Mouse (Mus musculus) intestine, embryonic 14.5 days (tissue): ENCODE data around the gene Uggt1. TPM values are rescaled to one million over a fixed set of nuclear protein-coding genes. Genes with fewer than 3 reads are reported as not detected.

Source experiments
- microRNA-seq: library from miRNA; unstranded; fragments of <30 nt; microRNA quantifications from one replicate; pipeline ENCODE4, GENCODE M21; 2016
- polyA plus RNA-seq: library from polyadenylated mRNA; unstranded; fragments of >200 nt; fragmentation: Nextera tagmentation; extraction: Ambion mirVana; gene quantifications from 2 replicates; pipeline ENCODE4 v1.2.1, GENCODE M21; 2014

The Uggt1 gene
- polyA plus RNA-seq, 1 experiment from 2014 or later, result 71.5 TPM

Small RNAs within 50 kb of the gene (microRNA-seq; reads per million reads assigned to microRNA genes)
- gene Mir6897, result 2.2 reads per million, percentile 24 among the genes with 10 or more reads in this experiment

Other genes with a start within 250 kb of the Uggt1 start
- 8.3 and 8.5 TPM in 2 replicates for gene Hs6st1, start 176.3 kb downstream of the Uggt1 start, polyA plus RNA-seq
- 13.4 and 16.2 TPM in 2 replicates for gene Neurl3, start 30.0 kb upstream of the Uggt1 start, polyA plus RNA-seq
- 2.2 and 3.2 TPM in 2 replicates for gene Arid5a, start 63.0 kb upstream of the Uggt1 start, polyA plus RNA-seq
- gene Kansl3, start 124.5 kb upstream of the Uggt1 start, polyA plus RNA-seq, result 41.4 and 45.9 TPM in 2 replicates
- 0.78 and 0.91 TPM in 2 replicates for gene Fer1l5, start 127.6 kb upstream of the Uggt1 start, polyA plus RNA-seq
- 22.6 and 24.6 TPM in 2 replicates for gene Lman2l, start 200.6 kb upstream of the Uggt1 start, polyA plus RNA-seq
- 27.7 and 30.2 TPM in 2 replicates for gene Cnnm4, start 226.9 kb upstream of the Uggt1 start, polyA plus RNA-seq